Mouse (Mus musculus) forebrain, postnatal 0 days (tissue): ENCODE measurements at regions not wholly inside any gene's neighbourhood (a gene's known extent, or its start where the extent isn't known, plus 50 kb on each side); places are given as distances from the start of the nearest gene placed in this dataset.
A peak's percentile ranks its signal among the peaks of the same experiment; 100 is the strongest.
"Not testable (repeated sequence)": the region's sequence is repeated elsewhere in the genome, so short reads cannot be mapped to it uniquely, and the experiment has no call there.

Experiments used
- ATAC-seq: fragments of 200-750 bp; cut with Nextera tagmentation; 2 replicates; pipeline ENCODE4 v1.8.0; 2017; ENCODE audit warnings: mild to moderate bottlenecking, moderate library complexity
- DNase-seq: peaks from one replicate; pipeline ENCODE4 v3.0.0-alpha.2; 2015
- H3K27ac ChIP-seq: fragments of 300-500 bp; sonication (generic); 2 replicates; pipeline ENCODE4 v1.5.1; 2014; ENCODE audit warnings: low read depth, mild to moderate bottlenecking, antibody characterized with exemption, low read length, moderate library complexity, mixed read lengths
- H3K27me3 ChIP-seq: fragments of 300-500 bp; sonication (generic); 2 replicates; pipeline ENCODE4 v1.6.1; 2014; ENCODE audit warnings: mild to moderate bottlenecking, low read length, mixed read lengths; ENCODE audit not compliant: insufficient read depth
- H3K36me3 ChIP-seq: fragments of 300-500 bp; sonication (generic); 2 replicates; pipeline ENCODE4 v1.6.1; 2014; ENCODE audit warnings: mild to moderate bottlenecking, moderate library complexity; ENCODE audit not compliant: insufficient read depth
- H3K4me1 ChIP-seq: fragments of 300-500 bp; sonication (generic); 2 replicates; pipeline ENCODE4 v1.6.1; 2014; ENCODE audit warnings: antibody characterized with exemption; ENCODE audit not compliant: insufficient read depth
- H3K4me2 ChIP-seq: fragments of 300-500 bp; sonication (generic); 2 replicates; pipeline ENCODE4 v1.6.1; 2014; ENCODE audit warnings: low read depth, mild to moderate bottlenecking, moderate library complexity
- H3K4me3 ChIP-seq: fragments of 300-500 bp; sonication (generic); 2 replicates; pipeline ENCODE4 v1.5.1; 2014; ENCODE audit warnings: low read depth, low read length, mixed read lengths
- H3K9ac ChIP-seq: fragments of 300-500 bp; sonication (generic); 2 replicates; pipeline ENCODE4 v1.6.1; 2014; ENCODE audit warnings: mild to moderate bottlenecking
- H3K9me3 ChIP-seq: fragments of 300-500 bp; sonication (generic); 2 replicates; pipeline ENCODE4 v1.6.1; 2016; ENCODE audit warnings: low read length
- CTCF ChIP-seq: sonication (generic); IDR thresholded peaks from 2 replicates; pipeline ENCODE4 v1.5.1; 2016; ENCODE audit warnings: antibody characterized with exemption, control low read depth, low read depth
- WGBS: fragments of 180-500 bp; shearing (Covaris S2); extraction: QIAGEN DNeasy Blood & Tissue Kit; methylation state at CpG from one replicate; pipeline ENCODE4 v1.1.7; 2014; 5-methylcytosine and 5-hydroxymethylcytosine counted together

- H3K36me3 ChIP-seq = no peaks in the 10 kb centered on the region
- 67% methylated on average over 5 of the region's 5 CpGs for WGBS
- no peaks in the 10 kb centered on the region for H3K27me3 ChIP-seq
- H3K4me2 ChIP-seq = no peak overlapping the region
- DNase-seq (no peak), ATAC-seq (no peak)
- no peak for TF ChIP-seq CTCF
- H3K4me1 ChIP-seq = no peaks in the 10 kb centered on the region
- H3K4me3 ChIP-seq = no peak overlapping the region
- H3K9me3 ChIP-seq = no peaks in the 10 kb centered on the region
- H3K9ac ChIP-seq = no peak overlapping the region
- H3K27ac ChIP-seq = no peak overlapping the region
Observed at GRCm38 (mm10) chr5:116994508-116994907, 121.4 kb downstream of the Suds3 start.

GRCm38 (mm10) chr5:116993674-116994073 lies 122.2 kb downstream of the Suds3 start:
- Histone ChIP-seq H3K9ac (no peak overlapping the region), H3K36me3 (no peaks in the 10 kb centered on the region), H3K9me3 (no peaks in the 10 kb centered on the region), H3K27me3 (no peaks in the 10 kb centered on the region), H3K4me1 (no peaks in the 10 kb centered on the region), H3K4me3 (no peak overlapping the region), H3K4me2 (no peak overlapping the region), H3K27ac (no peak overlapping the region)
- WGBS = 97% methylated on average over 1 of the region's 1 CpGs
- no peak for TF ChIP-seq CTCF
- ATAC-seq = no peak
- DNase-seq = no peak

GRCm38 (mm10) chr5:116991461-116991860 lies 124.5 kb downstream of the Suds3 start:
- no peak overlapping the region for H3K27ac ChIP-seq
- WGBS = 83% methylated on average over 6 of the region's 6 CpGs
- TF ChIP-seq CTCF = no peak
- H3K4me3 ChIP-seq = no peak overlapping the region
- H3K9me3 ChIP-seq = no peaks in the 10 kb centered on the region
- no peak overlapping the region for H3K4me2 ChIP-seq
- DNase-seq = no peak
- no peak for ATAC-seq
- no peaks in the 10 kb centered on the region for H3K4me1 ChIP-seq
- H3K27me3 ChIP-seq = no peaks in the 10 kb centered on the region
- no peaks in the 10 kb centered on the region for H3K36me3 ChIP-seq
- no peak overlapping the region for H3K9ac ChIP-seq

- H3K4me3 ChIP-seq, H3K27ac ChIP-seq, H3K9me3 ChIP-seq, H3K9ac ChIP-seq, H3K4me1 ChIP-seq, H3K36me3 ChIP-seq, DNase-seq, ATAC-seq, H3K4me2 ChIP-seq, H3K27me3 ChIP-seq: not testable (repeated sequence)
- 89% methylated on average over 4 of the region's 4 CpGs for WGBS
Observed at GRCm38 (mm10) chr5:116971474-116971873, 144.4 kb downstream of the Suds3 start.

- no peak overlapping the region for H3K4me3 ChIP-seq
- DNase-seq (peak; percentile 8), ATAC-seq (peak; percentile 27; the same call in 1 of the 2 replicates)
- WGBS = 21% methylated on average over 7 of the region's 7 CpGs
- H3K9me3 ChIP-seq = 0 out of 2 replicates have a peak, but pooled peaks cover 3% of the 10 kb centered on the region
- H3K27ac ChIP-seq = no peak overlapping the region
- no peaks in the 10 kb centered on the region for H3K4me1 ChIP-seq
- H3K27me3 ChIP-seq = no peaks in the 10 kb centered on the region
- no peak for TF ChIP-seq CTCF
- no peak overlapping the region for H3K4me2 ChIP-seq
- no peak overlapping the region for H3K9ac ChIP-seq
- no peaks in the 10 kb centered on the region for H3K36me3 ChIP-seq
Observed at GRCm38 (mm10) chr5:116964171-116964570, 151.7 kb downstream of the Suds3 start.

- Histone ChIP-seq H3K4me2 (no peak overlapping the region), H3K4me3 (no peak overlapping the region), H3K9ac (no peak overlapping the region), H3K36me3 (no peaks in the 10 kb centered on the region), H3K9me3 (0 out of 2 replicates have a peak, but pooled peaks cover 3% of the 10 kb centered on the region), H3K27me3 (no peaks in the 10 kb centered on the region), H3K27ac (no peak overlapping the region), H3K4me1 (no peaks in the 10 kb centered on the region)
- 79% methylated on average over 2 of the region's 2 CpGs for WGBS
- DNase-seq (no peak), ATAC-seq (no peak)
- no peak for TF ChIP-seq CTCF
Observed at GRCm38 (mm10) chr5:116963106-116963505, 152.8 kb downstream of the Suds3 start.

- TF ChIP-seq CTCF = no peak
- Histone ChIP-seq H3K4me2 (no peak overlapping the region), H3K4me3 (no peak overlapping the region), H3K4me1 (no peaks in the 10 kb centered on the region), H3K36me3 (no peaks in the 10 kb centered on the region), H3K27me3 (no peaks in the 10 kb centered on the region), H3K9me3 (0 out of 2 replicates have a peak, but pooled peaks cover 3% of the 10 kb centered on the region), H3K27ac (no peak overlapping the region), H3K9ac (no peak overlapping the region)
- WGBS = 84% methylated on average over 8 of the region's 8 CpGs
- no peak for ATAC-seq
- no peak for DNase-seq
Observed at GRCm38 (mm10) chr5:116960041-116960440, 155.9 kb downstream of the Suds3 start.

GRCm38 (mm10) chr5:116958141-116958540 lies 157.8 kb downstream of the Suds3 start:
- 88% methylated on average over 5 of the region's 5 CpGs for WGBS
- H3K36me3 ChIP-seq = no peaks in the 10 kb centered on the region
- ATAC-seq = no peak
- H3K4me1 ChIP-seq = no peaks in the 10 kb centered on the region
- H3K4me3 ChIP-seq = no peak overlapping the region
- H3K9ac ChIP-seq = no peak overlapping the region
- TF ChIP-seq CTCF = no peak
- H3K4me2 ChIP-seq = no peak overlapping the region
- no peak for DNase-seq
- 0 out of 2 replicates have a peak, but pooled peaks cover 3% of the 10 kb centered on the region for H3K9me3 ChIP-seq
- no peak overlapping the region for H3K27ac ChIP-seq
- no peaks in the 10 kb centered on the region for H3K27me3 ChIP-seq
